ENCODE assay signal across 9 mouse cellular contexts in the genomic region with DNA sequence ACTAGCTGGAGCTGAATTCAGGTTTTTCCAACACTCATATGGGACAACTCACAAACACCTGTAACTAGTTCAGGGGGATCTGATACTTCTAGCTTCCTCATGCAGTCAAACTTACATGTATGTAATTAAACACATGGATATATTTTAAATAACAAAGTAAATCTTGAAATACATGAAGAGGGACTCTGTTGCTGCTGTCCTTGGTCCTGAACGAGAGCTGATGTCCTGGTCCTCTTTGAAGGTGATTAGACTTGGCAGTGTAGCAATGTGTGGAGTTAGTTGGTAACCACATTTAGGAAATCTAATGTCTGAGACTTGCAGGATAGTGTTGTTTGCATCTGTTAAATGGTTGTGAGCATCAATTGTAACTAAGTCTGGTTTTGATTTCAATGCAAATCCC.
A peak's percentile ranks its signal among the peaks of the same experiment; 100 is the strongest.
DNase-seq lines count a peak whose midpoint lies in the region; ATAC-seq and TF ChIP-seq lines count a peak whose summit lies in the region.
"Had no signal": no experiment of that assay in that cellular context is flagged by ENCODE, and none has a peak within 500 bp of the region (broad histone marks: within the 10 kb centered on the region; RNA-seq: fewer than 3 reads in every experiment).

No protein-coding gene starts in this region.

- no peak overlapping the region for H3K4me2 ChIP-seq in forebrain, embryonic 11.5 days (ENCODE audit: low read depth, low read length, severe bottlenecking)
- no peak overlapping the region for H3K4me2 ChIP-seq in forebrain, embryonic 15.5 days (replicated peaks)
- no peak overlapping the region for H3K4me2 ChIP-seq in liver, postnatal 0 days (ENCODE audit: low read depth, low read length)
- H3K4me2 ChIP-seq: midbrain, embryonic 12.5 days had no signal

- no peak for TF ChIP-seq EP300 in liver, postnatal 0 days (IDR thresholded peaks at IDR 0.05; ENCODE audit: low read depth)

- 83% methylated on average over 1 of the region's 1 CpGs for WGBS in forebrain, embryonic 11.5 days
- 80% methylated on average over 1 of the region's 1 CpGs for WGBS in forebrain, embryonic 15.5 days
- 63% methylated on average over 1 of the region's 1 CpGs for WGBS in liver, postnatal 0 days (ENCODE audit: insufficient replicate concordance)

- no peaks in the 10 kb centered on the region for H3K4me1 ChIP-seq in forebrain, embryonic 11.5 days (replicated peaks; ENCODE audit: control insufficient read depth, insufficient read depth, low read length)
- H3K4me1 ChIP-seq in forebrain, embryonic 15.5 days = peaks cover 23% of the 10 kb centered on the region
- H3K4me1 ChIP-seq in liver, postnatal 0 days (ENCODE audit: insufficient read depth) = no peaks in the 10 kb centered on the region

- no peak for TF ChIP-seq CTCF in liver, postnatal 0 days (IDR thresholded peaks at IDR 0.05; ENCODE audit: low read depth)

- H3K9ac ChIP-seq in forebrain, embryonic 11.5 days (ENCODE audit: low read length) = no peak overlapping the region
- no peak overlapping the region for H3K9ac ChIP-seq in forebrain, embryonic 15.5 days (replicated peaks)
- H3K9ac ChIP-seq in liver, postnatal 0 days (replicated peaks) = no peak overlapping the region
- H3K9ac ChIP-seq: midbrain, embryonic 12.5 days had no signal

- no peaks in the 10 kb centered on the region; the same call in 1 of the 2 replicates for H3K36me3 ChIP-seq in forebrain, embryonic 11.5 days (ENCODE audit: control insufficient read depth, insufficient read depth, low read length)
- peaks cover 9% of the 10 kb centered on the region for H3K36me3 ChIP-seq in forebrain, embryonic 15.5 days
- H3K36me3 ChIP-seq in liver, postnatal 0 days (replicated peaks; ENCODE audit: insufficient read depth, low read length) = peaks cover 14% of the 10 kb centered on the region

- ATAC-seq in forebrain, embryonic 11.5 days (replicated peaks; ENCODE audit: low FRiP score) = no peak
- ATAC-seq in forebrain, embryonic 15.5 days (replicated peaks) = no peak
- ATAC-seq in liver, postnatal 0 days = no peak
- no peak for ATAC-seq in monocyte, adult 5-6 weeks (replicated peaks; ENCODE audit: insufficient number of reproducible peaks, low FRiP score, low TSS enrichment, poor library complexity, severe bottlenecking)

- no peaks in the 10 kb centered on the region for H3K27me3 ChIP-seq in forebrain, embryonic 11.5 days (ENCODE audit: control insufficient read depth, insufficient read depth, low read length)
- no peaks in the 10 kb centered on the region for H3K27me3 ChIP-seq in forebrain, embryonic 15.5 days
- H3K27me3 ChIP-seq in liver, postnatal 0 days (ENCODE audit: insufficient read depth, low read length) = no peaks in the 10 kb centered on the region
- H3K27me3 ChIP-seq: midbrain, embryonic 12.5 days had no signal

- H3K9me3 ChIP-seq in forebrain, embryonic 11.5 days (ENCODE audit: control insufficient read depth, low read length) = no peaks in the 10 kb centered on the region
- H3K9me3 ChIP-seq in forebrain, embryonic 15.5 days = no peaks in the 10 kb centered on the region
- H3K9me3 ChIP-seq in liver, postnatal 0 days (ENCODE audit: low read length) = no peaks in the 10 kb centered on the region
- H3K9me3 ChIP-seq: midbrain, embryonic 12.5 days had no signal

- no peak overlapping the region for H3K27ac ChIP-seq in forebrain, embryonic 11.5 days (ENCODE audit: low read depth, low read length)
- no peak overlapping the region for H3K27ac ChIP-seq in forebrain, embryonic 15.5 days (replicated peaks)
- no peak overlapping the region for H3K27ac ChIP-seq in liver, postnatal 0 days (ENCODE audit: low read depth)
- H3K27ac ChIP-seq: midbrain, embryonic 12.5 days had no signal

- peak; percentile 54 for DNase-seq in forebrain, embryonic 11.5 days (ENCODE audit: low spot score)
- DNase-seq in 416B (ENCODE audit: low read depth) = peak; percentile 71
- DNase-seq in embryo, embryonic 10.5 days (ENCODE audit: low spot score) = peak; percentile 65
- peak; percentile 53 for DNase-seq in liver, postnatal 0 days
- DNase-seq in cerebellum, adult 8-10 months = no peak
- no peak for DNase-seq in cerebellum, adult 9-11 months

- H3K4me3 ChIP-seq in forebrain, embryonic 11.5 days (ENCODE audit: low read depth, low read length) = no peak overlapping the region
- H3K4me3 ChIP-seq in forebrain, embryonic 15.5 days = no peak overlapping the region
- H3K4me3 ChIP-seq in liver, postnatal 0 days (ENCODE audit: low read depth, low read length) = no peak overlapping the region
- H3K4me3 ChIP-seq: midbrain, embryonic 12.5 days had no signal

Comparison
In these comparisons a context has a peak if more than half of its experiments do, and no peak if none do; other contexts are left out.
1. DNase-seq: peak in forebrain, embryonic 11.5 days (single experiment), 416B (single experiment), embryo, embryonic 10.5 days (single experiment) and liver, postnatal 0 days (single experiment); none in cerebellum, adult 8-10 months (single experiment) and cerebellum, adult 9-11 months (single experiment).